Mouse (Mus musculus) adrenal gland, postnatal 36 days (tissue): ENCODE measurements around the gene Fxyd4. TPM values are rescaled to one million over a fixed set of nuclear protein-coding genes. Genes with fewer than 3 reads are reported as not detected.

Experiments
- DNase-seq, 2 experiments: peaks; one replicate each; pipeline ENCODE4 v3.0.0; 2021; ENCODE audit warnings: mixed read lengths in 1 of 2
- long read RNA-seq, 2 experiments: library from polyadenylated mRNA; stranded (forward); transcript quantifications; one replicate each; pipeline ENCODE4 v2.0.0; 2021; ENCODE audit warnings: borderline sequencing depth in 2 of 2
- total RNA-seq, 2 experiments: library from RNA; stranded (reverse); gene quantifications; 2 replicates each; pipeline ENCODE4 v1.2.3; 2021

The Fxyd4 gene
- total RNA-seq = not detected
- long read RNA-seq, experiment 1 = 0 reads
- long read RNA-seq, experiment 2 = 0 reads

DNA sequence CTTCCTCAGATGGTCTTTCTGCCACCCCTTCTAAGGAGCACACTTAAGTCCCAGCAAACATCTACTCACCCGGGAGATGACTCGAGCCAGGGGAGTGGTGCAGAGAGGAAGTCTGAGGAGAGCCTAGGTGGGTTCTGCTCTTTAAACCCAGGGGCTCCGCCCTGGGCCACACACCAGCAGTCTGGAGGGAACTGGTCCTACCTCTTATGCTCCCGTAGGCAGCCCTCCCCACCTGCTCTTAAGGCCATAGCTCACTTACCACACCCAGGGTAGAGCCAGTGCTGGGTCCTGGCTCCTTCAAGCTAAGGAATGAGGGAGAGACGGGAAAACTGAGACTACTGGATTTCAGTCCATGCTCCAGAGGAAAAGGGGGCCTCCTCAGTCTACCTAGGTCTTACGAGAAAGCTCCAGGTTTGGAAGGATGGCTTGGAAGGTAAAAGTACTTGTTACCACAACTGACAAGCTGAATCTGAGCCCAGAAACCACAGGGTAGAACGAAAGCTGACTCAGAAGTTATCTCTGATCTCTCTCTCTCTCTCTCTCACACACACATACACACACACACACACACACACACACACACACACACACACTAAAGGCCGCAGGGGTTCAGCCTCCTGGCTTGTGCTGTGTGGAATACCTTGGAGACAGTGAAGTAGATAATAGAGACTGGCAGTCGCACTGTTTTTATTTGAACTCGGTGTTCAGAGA lies at the start of gene Fxyd4:
Gene Fxyd4, minus strand, starts transcription at position 471 of the 711 bp plus-strand sequence.
- no peak for DNase-seq

DNA sequence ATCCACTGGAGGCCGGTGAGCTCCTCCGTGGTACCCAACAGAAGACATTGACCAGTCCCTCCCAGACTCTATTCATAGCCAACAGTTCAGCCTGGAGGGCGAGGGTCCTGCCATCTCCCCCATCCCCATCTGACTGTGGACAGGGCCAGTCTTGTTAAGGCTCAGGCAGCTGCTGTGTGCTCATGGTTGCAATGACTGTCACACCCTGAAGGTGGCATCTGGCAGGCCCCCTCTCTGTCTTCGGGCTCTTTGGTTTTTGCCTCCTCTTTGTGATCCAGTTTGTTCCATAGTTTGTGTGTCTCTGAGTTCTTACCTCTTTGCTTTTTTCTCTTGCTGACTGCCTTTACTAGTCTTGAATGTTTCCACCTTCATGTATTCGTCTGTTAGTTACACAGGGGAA lies 49.7 kb upstream of the Fxyd4 start:
- DNase-seq = no peak

DNA sequence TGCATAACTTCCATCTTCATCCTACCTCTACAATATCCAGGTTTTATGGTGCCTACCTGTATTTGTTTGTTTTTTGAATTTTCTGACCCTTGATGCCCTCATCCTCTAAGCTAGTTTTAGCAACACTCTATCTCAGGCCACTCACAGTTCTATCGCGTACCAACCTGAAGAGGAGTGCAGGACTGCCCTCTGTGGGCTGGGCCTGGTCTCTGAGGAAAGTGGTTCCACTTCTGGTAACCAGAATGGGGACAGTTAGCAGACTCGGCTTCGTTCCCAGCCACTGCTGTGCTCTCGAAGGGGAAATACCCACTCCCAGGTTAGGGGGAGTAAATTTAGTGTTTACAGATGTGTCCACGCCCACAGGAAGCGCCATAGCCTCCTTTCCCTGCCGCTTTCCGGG lies 29.2 kb upstream of the Fxyd4 start:
- no peak for DNase-seq

DNA sequence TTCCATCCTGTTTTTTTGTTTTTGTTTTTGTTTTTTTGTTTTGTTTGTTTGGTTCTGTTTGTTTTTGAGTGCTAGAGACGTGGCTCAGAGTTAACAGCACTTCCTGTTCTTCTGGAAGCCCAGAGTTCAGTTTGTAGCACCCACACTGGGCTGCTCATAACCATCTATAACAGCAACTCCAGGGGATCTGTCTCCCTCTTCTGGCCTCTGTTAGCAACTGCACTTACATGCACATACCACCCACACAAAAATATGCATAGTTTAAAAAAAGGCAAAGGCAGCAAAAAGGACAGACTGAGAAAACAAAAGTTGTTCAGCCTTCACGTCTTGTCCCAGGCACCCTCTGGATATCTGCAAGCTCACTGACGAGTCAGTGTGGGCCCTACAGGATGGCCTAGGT lies 25.7 kb upstream of the Fxyd4 start:
- DNase-seq = no peak

DNA sequence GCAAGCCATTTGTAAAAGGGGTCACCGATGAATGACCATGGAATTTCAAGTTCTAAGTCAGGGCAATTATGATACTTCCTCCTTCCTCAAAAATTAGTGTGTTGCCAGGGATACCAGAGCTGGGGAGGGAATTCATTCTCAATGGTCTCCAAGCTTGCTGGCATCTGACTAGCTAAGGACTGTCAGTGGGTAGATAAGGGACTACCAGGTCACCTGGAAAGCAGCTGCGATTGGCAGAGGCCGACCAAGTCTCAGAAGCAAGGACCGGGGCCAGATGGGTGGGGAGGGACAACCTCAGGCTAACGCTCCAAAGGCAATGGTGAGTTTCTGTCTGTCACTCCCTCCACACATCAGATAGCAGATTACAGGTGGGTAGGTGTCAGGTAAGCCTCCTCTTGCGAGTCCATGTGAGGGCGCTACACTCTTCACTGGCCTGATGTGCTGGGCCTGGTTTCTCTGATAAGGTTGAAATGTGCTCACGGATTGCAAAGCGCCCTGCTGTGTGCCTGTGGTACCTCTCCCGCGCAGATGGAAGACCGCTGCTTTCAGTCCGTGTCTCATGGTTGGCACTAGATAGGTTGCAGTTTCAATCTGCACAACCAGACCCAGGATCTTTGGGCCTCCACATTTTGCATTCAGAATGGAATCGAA lies 19.5 kb upstream of the Fxyd4 start:
- no peak for DNase-seq

DNA sequence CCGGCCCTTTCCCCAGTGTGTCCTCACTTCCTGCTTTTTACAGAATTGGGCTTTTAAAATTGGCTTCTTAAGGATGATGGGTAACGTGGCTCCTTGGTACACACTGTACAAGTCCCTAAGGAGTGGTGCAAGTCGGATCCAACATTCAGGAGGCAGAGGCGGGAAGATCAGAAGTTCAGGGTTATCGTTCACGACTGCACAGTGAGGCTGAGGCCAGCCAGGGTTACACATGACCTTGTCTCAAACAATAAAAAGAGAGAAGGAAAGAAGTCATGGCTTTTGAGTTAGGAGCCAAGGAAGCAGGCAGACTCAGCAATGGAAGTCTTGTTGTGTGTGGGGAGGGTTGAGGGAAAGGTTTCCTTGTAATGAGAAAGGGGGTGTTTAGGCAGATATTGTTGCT lies 18.7 kb upstream of the Fxyd4 start:
- peak; percentile 30 to 57 for DNase-seq

DNA sequence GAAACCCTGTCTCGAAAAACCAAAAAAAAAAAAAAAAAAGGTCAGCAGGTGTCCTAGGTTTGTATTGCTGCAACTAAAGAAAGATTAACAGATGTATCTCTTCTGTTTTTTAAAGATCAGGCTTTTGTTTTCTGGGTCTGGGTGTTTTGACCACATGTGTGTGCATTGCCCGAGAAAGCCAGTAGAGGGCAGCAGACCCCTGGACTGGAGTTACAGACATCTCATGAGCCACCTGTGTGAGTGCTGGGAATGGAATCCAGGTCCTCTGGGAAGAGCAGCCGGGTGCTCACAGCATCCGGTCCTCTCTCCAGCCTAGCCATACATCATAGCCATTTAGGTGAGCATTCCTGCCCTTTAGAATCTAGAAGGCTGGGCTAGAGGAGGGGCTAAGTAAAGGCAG lies 14.8 kb upstream of the Fxyd4 start:
- DNase-seq = no peak

DNA sequence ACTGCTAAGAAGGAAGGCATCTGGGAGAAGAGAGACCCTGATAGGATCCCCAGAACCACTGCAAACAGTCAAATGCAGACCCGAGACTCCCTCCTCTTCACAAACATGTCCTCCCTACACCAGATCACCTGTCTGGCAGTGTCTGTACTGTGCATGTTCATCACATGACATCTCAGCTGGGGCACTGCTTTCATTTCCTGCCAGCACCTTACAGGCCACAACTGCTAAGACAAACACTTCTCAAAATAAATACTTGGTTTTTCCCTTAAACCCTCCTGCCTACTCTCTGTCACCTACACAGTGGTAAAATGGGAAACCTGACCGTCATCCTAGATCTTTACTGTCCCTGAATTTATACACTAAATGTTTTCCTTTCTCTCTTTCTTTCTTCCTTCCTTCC lies 6.4 kb upstream of the Fxyd4 start:
- no peak for DNase-seq

DNA sequence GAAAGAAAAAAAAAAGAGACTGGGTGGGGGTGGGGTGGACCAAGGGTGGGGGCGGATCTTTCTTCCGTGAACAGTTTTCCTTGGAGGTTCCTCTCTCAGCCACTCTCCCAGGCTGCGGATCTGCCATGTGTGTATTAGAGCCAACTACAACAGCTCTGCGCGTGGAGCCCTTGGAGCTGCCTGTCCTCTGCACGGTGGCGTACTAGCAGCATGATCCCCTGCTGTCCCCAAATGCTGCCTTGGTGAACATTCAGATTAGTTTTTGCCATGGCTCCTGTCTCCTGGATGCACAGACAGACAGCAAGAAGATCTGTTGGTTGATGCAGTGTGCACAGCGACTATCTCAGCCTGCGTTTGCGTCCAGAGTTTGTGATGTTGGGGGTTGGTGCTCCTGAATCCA lies 5.3 kb upstream of the Fxyd4 start:
- DNase-seq = no peak

DNA sequence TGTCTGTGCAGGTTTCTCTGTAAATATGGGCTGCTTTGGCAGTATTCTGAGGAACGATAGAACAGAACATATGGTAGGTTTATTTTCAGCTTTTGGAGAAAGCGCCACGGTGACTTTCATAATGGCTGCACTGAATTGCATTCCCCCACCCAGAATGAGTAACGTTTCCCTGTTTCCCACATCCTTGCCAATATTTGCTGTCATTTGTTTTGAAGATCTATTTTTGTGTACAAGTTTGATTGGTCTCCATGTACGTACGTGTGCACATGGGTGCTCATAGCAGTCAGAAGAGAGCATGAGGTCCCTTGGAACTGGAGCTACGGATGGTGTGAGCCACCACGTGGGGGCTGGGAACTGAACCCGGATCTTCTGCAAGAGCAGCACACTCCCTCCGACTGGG lies 1.5 kb upstream of the Fxyd4 start:
- DNase-seq = no peak

DNA sequence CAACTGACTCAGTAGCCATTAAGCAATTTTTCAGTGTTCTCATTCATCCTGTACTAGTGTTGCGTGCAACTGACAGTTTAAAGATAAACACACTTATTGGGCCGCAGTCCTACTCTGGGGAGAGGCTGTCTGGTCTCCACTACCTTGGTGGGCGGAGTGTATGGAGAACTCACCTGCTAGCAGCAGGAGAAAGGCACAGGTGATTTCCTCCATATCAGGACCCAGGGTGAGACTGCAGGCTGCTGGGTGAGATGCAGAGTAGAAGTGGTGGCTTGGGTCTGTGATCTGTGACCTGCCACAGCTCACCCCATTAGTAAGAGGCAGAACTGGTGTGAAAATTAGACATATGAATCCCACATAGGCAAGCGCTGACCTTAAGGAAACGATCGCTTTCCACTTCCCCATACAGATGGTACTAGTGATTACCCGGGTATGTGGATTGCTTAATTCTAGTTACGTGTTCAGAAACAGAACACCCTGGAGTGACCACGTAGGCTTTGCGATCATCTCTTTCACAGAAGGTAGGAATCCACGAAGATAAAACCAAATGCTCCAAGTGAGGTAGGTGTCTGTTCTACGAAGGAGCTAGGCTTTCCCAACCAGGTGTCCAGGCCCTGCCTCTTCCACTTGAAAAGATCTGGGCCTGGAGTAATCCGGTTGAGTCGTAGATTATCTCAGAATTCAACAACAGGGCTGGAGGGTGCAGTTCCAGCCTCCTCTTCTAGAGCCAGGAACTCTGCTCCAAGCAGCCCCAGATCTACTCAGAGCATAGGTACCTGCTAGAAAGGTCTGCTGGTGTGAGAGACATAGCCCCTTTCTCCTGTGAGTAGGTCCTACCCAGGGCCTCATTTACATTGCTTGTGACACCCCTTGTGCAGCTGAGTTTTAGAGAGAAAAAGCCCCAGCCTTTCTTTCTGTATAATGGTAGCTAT lies 1.5 kb downstream of the Fxyd4 start:
- no peak for DNase-seq

DNA sequence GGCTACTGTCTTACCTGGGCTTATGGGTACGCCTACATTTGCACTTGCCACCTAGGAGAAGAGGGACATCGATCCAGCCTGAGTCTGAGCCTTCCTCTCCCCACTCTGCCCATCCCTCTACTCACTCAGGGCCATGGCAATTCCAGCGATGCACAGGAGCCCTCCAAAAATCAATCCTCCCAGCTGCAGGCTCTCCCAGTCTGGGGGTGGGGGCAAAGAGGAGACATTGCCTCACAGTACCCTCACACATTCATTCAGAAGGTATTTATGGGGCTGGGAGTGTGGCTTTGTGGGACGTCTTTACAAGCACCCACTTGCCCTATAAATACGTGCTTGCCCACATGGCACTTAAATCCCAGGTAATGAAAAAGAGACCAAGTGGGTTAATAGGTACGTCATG lies 3.2 kb downstream of the Fxyd4 start:
- no peak for DNase-seq

DNA sequence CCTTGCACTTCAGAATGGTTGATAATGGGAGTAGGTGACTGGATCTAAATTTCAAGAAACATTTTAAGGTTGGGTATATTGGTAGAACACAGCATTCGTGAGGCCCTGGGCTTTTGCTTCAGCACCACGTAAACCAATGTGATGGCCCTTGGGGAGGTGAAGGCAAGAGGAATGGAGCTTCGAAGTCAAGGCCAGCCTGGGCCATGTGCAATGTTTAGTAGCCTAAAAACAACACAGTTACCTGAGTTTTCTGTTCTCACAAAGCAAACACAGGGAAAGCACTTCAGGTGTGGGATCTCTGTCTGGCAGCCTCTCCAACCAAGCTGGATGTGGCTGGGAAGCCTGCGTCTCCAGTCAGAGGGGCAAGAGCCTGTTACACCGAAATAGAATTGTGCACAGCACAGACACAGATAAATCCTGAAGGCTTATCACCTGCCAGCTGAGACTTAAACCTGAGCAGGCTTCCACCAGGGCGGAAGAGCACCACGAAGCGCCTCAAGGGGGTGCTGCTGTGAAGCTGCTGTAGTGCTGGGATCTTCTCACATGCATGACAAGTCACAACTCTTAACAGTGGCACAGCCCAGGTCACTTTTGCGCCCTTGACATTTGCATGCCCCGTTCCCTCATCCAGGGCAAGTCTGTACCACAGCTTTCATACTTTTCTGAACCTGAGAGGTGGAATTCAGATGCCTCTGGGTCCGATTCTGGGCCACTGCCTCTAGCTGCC lies 5.0 kb downstream of the Fxyd4 start:
- DNase-seq = peak; percentile 57 to 64

DNA sequence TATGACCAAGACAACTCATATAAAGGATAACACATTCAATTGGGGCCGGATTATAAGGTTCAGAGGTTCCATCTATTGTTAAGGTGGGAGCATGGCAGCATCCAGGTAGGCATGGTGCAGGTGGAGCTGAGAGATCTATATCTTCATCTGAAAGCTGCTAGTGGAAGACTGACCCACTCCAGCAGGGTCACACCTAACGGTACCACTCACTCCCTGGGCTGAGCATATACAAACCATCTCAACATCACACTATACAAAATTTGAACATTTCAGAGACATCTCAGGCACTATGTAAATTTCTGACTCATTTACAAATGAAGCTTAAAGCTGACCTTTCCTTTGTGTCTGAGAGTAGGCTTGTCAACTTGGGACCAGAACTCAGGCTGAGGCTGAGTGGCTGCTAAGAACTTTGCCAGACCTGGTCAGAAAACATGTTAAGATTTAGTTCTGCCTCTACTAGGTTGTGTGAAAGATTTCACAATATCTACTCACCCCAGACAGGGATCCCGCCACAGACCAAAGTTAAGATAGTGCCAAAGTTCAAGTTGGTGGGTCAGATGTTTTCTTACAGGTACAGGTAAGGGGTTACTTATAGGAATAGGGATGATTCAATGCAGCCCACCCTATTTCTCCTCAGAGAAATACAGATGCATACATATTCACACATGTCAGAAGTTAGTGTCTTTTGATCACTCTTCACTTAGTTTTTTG lies 7.4 kb downstream of the Fxyd4 start:
- DNase-seq = no peak

DNA sequence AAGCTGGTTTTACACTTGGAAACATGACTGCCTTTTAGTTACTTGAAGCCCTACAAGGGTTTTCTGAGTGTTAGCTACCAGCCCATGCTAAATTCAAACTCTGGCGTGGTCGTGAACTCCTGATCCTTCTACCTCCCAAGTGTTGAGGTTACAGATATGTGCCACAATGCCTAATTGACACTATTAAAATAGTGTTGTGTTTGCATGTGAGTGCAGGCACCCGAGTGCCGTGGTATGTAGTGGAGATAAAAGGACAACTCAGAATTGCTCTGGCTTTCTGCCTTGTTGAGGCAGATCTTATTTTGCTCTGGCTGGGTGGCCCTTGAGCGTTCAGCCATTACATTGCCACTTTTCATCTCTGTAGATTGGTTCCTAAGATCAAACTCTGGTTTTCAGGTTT lies 8.7 kb downstream of the Fxyd4 start:
- DNase-seq = no peak

DNA sequence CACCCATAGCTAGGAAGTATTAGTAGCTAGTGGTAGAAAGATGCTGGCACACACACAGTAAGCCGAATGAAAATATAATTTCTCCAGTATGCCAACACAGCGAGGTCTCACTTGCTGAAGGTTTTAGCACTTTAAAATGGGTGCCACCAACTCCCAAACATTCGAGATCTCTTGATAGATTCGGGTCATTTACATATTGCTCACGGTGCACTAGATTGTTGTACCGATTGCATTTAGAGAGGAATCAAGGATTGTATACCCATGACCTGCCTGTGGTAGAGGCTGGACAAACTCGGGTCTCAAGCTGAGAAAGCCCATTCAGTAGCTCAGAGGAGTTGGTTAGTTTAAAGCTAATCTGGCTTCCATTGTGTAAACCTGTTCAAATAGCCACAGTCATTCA lies 9.5 kb downstream of the Fxyd4 start:
- DNase-seq = no peak

DNA sequence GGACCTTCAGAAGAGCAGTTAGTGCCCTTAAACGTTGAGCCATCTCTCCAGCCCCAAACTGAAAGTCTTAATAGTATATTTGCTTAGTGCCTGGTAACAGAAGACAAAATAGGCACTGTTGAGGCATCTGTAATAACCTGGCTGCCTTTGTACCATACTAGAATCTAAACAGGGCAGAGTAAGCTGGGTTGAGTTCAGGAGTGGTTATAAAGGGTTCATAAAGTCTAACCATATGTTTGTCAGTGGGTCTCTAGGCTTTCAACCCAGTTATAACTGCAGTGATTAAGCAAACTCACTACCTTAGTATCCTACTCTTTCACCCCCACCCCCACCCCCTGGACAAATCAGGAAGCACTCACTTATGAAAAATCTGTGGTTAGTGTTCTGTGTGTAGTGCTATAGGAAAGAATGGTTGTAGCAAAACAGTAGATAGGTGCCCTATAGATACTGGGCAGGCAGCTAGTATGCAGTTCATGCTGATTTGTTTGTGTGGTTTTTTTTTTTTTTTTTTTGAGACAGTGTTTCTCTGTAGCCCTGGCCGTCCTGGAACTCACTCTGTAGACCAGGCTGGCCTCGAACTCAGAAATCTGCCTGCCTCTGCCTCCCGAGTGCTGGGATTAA lies 10.5 kb downstream of the Fxyd4 start:
- no peak for DNase-seq

DNA sequence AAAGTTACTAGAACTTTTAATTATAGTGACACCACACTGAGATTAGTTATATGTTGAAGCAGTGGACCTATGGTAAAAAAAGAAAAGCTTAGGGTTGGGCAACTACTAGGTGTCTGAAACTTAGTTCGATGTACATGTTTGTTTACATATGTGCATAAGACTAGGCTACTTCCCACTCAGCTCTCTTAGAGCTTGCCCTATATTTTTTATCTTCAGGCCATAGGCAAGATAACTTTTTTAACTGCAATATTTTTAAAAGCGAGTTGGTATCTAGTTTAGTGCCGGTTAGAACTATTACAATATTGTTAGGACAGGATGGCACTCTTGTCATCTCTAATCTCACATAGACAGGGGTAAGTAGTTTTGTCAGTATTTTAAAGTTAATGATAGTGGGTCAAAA lies 15.5 kb downstream of the Fxyd4 start:
- no peak for DNase-seq

DNA sequence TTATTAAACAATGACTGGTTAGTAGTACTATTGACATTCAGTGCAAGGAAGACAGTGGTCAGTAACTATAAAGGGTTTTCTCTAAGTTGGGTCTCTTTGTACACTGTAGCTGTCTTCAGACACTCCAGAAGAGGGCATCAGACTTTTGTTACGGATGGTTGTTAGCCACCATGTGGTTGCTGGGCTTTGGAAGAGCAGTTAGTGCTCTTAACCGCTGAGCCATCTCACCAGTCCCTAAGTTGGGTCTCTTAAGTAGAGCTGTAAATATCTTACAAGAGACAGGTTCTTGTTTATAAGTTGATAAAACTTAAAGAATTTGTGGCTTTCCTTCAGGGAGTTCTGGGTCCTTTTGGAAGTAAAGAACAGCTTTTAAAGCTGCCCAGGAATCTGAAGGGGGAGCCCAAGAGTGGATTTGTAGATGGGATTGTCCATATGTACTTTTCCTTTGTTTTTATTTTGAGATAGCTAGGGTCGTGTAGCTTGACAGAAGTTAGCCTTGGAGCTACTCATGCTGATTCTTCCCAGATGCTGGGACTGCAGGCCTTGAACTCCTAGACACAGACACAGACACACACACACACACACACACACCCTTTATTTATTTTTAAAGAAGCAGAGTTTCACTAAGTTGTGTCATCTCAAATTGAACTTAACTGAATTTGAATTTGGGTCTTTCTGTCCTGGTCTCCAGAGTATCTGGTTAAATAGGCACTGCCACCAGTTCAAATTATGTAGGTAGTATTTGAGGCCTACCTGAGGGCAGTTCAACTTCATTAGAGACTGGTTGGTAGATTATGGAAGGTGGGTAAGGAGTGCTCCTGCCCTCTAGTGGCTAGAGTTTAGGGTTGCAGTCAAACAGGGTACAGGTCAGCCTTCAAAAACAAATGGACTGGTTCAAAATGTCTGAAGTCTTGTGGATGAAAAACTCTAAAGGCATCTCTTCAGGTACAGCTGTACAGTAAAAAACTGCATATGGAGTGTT lies 16.5 kb downstream of the Fxyd4 start:
- DNase-seq = peak; percentile 14 to 48

DNA sequence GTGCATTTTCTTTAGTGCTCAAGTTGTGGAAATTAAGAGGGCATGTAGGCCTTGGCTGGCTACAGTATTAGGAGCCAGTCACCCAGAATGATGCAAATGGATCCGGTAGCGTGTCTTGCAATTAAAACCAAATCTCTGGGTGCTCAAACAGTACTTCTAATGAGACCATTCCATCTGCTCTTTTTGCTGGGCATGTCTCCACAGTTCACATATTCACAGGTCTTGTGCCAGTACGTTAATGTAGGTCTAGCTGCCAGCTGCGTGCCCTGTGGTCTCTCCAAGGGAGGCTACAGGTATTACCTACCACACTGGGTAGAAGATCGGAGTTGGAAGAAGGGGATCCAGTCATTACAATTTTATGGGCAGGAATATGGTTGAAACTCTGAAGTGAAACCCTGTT lies 19.4 kb downstream of the Fxyd4 start:
- no peak for DNase-seq
